Mouse (Mus musculus): ENCODE data around the gene Gm37240.

DNA sequence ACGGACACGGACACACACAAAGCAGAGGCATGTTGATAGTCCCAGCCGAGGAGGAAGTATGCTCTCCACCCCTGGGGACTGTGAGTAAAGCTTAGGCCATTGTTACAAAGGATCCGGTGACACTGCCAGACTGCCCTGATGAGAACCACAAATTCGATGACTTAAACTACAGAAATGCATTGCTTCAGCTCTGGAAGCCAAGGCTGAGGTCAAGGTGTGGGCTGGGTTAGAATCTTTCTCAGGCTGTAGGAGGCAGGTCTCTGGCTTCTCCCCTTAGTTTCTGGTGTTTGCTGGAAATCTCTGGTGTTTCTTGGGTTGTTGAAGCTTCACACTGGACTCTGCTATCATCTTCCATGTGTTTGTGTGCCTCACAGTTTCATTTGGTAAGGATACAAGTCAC lies 42.4 kb upstream of the Gm37240 start:
- no peak for TF ChIP-seq CTCF (IDR thresholded peaks at IDR 0.05; ENCODE audit: borderline replicate concordance, extremely low read depth, insufficient read depth, insufficient read length)
- TF ChIP-seq POLR2A (IDR thresholded peaks at IDR 0.05; ENCODE audit: borderline replicate concordance, extremely low read depth, insufficient read depth, insufficient read length, poor library complexity, severe bottlenecking), result no peak
